Mouse (Mus musculus) layer of hippocampus, adult 9-11 months (tissue): Measurements from ENCODE around the gene AU040320.

Experiments used
- DNase-seq: peaks from one replicate; pipeline ENCODE4 v3.0.0; 2022

Gene AU040320

DNA sequence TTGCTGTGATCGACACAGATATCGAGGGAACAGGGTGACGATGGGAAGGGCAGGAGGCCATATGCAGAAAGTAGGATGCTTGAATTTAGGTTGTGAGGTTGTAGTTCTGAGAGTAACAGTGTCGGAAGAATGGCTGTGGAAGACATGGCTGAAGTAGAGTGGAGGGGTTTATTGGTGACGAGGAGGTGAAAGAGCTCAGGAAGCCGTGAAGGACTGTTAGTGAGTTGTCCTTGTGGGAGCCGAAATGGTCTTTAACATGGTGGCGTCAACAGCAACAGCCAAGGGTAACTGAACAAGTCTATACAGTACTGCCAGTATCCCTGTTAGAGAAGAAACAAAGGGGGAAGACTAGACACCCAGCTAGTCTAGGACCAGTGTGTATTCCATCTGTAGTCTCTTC is 48.8 kb downstream of the AU040320 start:
- DNase-seq: no peak

DNA sequence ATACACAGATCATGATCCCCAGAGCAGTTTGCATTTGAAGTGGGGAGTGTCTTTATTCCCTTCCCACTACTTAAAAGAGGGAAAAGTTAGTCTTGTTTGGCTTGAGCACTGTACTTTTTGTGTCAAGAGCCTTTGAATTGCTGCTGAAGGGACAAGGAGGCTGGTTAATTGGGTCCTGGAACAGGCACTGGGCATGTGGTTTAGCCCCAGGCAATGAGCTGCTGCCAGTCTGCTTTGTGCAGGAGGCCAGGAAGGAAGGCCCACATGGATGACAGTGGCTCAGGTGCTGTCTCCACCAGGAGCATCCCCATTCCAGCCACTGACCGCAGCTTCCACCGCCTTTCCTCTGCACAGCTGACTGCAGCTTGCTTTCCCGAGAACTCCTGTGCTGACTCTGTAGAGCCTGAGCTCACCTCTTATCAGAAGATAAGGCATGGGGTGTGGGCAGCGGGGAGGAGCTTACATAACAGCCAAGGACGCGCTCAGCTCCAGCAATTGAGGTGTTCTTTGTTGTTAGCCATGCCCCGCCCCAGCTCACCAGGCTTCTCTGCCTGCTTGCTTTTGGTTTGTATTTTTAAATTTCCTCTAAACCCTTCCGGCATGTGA is 50.0 kb downstream of the AU040320 start:
- no peak for DNase-seq

DNA sequence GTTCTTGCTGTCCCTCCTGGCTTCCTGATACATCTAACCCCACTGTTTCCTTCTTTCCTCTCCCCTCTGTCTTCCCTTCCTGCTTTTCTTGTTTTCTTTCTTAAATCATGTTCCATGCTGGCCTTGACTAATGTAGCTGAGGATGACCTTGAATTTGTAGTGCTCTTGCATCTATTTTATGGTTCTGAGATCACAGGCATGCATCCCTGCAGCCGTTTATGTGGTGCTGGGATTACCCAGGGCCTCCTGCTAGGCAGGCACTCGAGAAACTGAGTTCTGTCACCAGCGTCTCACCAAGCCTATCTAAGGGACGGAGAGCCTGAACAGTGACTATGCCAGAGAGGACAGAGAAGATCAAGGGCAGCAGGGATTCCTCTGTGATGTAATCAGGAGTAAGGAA is 52.4 kb downstream of the AU040320 start:
- DNase-seq: no peak

- no peak for DNase-seq
These were observed 53.5 kb downstream of the AU040320 start for GRCm38 (mm10) chr4:126806692-126807427.

GRCm38 (mm10) chr4:126810566-126810965 is 57.2 kb downstream of the AU040320 start:
- DNase-seq: no peak

DNA sequence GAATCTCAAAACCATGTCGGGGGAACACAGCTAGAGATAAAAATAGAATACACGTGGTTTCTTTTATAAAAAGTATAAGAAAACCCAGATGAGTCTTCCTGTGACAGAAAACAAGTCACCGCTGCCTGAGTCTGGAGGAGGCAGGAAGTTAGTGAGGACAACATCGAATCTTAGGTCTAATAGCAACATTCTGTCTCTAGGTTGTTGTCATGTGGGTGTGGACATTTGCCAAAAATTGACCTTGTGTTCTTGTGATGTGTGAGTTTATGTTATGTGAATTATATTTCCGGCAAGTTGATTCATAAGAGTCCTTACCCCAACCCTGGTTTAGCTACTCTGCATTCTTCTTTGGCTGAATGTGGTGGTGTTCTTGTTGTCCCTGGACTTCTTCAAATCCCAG is 59.9 kb downstream of the AU040320 start:
- DNase-seq: no peak

- no peak for DNase-seq
These were observed 61.5 kb downstream of the AU040320 start for GRCm38 (mm10) chr4:126814854-126815253.

DNA sequence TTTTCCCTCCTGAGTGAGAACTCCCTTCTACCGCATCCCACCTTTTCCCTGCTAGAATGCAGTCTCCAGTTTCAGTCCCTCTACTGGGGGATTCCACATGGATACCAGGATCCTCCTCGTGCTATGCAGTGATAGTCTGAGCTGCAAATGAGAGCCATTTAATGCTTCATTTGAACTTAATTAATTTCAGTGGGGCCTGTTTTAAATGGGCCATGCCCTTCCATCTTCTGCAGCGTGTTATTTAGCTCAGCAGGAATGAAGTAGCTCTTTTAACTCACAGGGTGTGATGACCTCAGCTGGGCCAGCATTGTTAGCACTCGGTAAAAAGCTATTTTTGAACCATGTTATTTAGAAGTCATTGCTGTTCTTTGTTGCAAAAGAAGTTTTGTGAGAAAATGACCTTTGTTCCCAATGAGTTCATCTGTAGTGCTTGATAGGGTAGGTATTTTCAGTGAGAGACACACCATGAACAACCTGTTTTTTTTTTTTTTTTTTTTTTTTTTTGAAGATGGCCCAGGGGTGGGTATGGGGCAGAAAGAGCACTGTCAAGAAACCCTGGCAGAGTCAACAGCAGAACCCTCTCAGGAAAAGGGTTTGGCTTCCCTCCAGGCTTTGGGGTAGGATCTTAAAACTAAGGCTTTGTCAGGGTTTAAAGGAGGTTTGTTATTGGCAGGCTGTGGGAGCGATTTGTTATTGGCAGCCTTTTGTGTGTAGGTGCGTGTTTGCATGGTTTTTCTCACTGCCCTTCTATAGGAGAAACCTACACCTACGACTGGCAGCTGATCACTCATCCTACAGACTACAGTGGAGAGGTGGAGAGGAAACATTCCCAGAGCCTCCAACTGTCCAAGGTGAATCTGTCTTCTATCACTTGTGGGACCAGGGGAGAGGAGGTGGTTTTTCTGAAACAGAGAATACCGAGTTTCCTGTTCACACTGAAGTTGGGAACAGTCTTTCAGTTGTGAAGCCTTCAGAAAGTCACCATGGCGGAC is 69.8 kb downstream of the AU040320 start:
- DNase-seq: no peak

- no peak for DNase-seq
These were observed 70.6 kb downstream of the AU040320 start for GRCm38 (mm10) chr4:126823917-126824316.

DNA sequence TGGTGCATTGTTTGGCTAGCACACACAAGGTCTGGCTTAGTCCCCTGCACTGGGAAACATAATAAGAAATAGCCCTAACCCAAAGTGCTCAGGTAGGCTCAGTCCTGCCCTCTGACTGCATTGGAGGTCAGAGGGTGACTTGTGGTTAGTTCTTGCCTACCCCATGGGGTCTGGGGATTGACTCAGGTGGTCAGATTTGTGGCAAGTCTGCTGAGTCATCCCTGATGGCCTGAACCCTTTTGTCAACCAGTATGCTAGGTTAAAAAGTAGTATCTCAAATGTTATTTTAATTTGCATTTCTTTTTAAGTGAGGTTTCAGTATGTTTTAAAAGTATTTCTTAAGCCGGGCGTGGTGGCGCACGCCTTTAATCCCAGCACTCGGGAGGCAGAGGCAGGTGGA is 77.8 kb downstream of the AU040320 start:
- DNase-seq: no peak

GRCm38 (mm10) chr4:126838799-126839198 is 85.5 kb downstream of the AU040320 start:
- no peak for DNase-seq

- DNase-seq: peak; percentile 85
These were observed 86.5 kb downstream of the AU040320 start for GRCm38 (mm10) chr4:126839873-126840272.

- DNase-seq: no peak
These were observed 87.7 kb downstream of the AU040320 start for GRCm38 (mm10) chr4:126840996-126841560.

DNA sequence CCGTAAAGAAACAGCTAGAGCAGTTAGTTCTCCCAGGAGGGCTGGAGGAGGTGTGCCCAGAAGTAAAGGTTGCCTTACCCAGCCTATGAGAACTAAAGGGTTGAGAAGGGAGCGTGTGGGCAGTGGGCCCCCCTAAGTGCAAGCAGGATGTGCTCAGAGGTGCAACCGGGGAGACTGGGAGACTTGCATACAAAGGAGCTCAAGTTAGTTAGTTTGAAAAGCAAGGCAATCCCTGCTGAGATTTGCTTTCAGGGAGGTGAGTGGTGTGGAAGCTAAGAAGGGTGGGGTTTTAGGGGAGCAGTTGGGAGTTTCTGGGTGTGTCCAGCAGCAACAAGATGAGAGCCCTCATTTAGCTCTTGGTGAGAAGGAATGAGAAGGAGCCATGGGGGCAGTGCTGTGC is 89.6 kb downstream of the AU040320 start:
- no peak for DNase-seq

DNA sequence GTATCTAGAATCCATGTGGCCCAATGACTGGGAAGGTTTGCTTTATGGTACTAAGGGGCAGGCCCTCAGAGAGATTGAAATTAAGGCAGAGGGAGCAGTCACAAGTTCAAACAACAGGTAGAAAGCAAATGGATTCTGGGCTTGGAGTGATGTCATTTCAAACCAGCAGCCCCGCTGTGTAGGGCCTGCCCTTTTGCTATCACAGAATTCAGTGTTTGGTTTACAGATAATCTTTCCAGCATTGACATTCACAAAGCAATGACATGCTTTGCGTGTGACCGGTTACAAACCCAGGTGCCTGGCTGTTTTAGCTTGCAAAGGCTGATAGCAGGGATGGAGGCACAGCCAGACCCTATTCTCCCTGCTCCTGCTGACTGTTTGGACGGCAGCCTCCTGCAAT is 92.3 kb downstream of the AU040320 start:
- no peak for DNase-seq

- DNase-seq: no peak
These were observed 93.6 kb downstream of the AU040320 start for GRCm38 (mm10) chr4:126846971-126847370.

DNA sequence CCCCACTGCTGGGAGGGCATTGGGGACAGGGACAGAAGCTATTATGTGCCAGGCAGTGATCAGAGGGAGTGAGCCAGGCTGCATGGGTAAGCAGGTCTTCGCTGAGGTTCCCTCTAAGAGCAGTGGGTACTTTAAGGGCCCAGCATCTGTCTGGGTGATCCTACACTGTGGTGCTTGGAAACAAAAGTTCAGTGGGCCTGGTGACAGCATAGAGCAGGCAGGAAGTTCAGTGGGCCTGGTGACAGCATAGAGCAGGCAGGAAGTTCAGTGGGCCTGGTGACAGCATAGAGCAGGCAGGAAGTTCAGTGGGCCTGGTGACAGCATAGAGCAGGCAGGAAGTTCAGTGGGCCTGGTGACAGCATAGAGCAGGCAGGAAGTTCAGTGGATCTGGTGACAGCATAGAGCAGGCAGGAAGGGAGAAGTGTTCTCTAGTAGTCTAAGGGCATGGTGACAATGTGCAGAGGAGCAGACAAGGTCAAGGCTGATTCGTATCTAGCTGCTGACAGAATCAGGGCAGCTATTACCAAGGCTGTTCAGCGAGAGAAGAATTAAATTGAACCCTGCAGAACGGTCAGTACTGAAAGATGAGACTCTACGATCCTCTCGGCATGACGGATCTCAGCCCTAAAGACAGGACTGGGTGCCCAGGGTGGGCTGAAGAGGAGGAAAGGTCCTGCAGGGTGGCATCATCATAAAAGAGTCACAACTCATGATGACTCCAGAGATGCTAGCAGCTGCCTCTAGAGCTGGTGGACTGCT is 96.9 kb downstream of the AU040320 start:
- no peak for DNase-seq

DNA sequence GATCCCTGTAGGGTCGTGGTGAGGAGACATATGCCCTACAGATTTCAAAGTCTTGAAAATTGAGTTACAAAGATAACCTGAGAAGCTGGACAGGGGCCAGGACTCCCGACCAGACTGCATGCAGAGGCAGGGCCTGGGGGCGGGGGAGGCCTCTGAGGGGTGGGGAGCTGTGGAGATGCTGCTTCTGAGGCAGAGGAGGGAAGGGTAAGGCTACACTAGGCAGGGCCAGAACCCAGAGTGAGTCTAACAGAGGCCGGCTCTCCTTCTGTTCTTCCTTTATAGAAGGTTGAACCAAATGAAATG is 97.4 kb downstream of the AU040320 start:
- no peak for DNase-seq

DNA sequence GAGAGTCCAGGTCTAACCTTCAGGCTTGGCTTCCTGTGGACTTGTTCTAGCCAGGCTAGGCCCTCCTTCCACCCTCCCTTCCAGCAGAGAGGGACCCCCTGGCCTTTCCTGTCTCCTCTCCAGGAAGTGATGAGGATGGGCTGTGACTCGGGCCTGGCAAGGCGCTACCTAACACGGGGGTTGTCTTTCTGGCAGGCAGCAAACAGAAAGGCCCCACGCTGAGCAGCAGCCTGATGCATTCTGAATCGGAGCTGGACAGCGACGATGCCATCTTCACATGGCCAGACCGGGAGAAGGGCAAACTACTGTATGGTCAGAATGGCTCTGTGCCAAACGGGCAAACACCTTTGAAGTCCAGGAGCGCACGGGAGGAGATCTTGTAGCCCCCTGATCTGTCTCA is 99.6 kb downstream of the AU040320 start:
- no peak for DNase-seq

DNA sequence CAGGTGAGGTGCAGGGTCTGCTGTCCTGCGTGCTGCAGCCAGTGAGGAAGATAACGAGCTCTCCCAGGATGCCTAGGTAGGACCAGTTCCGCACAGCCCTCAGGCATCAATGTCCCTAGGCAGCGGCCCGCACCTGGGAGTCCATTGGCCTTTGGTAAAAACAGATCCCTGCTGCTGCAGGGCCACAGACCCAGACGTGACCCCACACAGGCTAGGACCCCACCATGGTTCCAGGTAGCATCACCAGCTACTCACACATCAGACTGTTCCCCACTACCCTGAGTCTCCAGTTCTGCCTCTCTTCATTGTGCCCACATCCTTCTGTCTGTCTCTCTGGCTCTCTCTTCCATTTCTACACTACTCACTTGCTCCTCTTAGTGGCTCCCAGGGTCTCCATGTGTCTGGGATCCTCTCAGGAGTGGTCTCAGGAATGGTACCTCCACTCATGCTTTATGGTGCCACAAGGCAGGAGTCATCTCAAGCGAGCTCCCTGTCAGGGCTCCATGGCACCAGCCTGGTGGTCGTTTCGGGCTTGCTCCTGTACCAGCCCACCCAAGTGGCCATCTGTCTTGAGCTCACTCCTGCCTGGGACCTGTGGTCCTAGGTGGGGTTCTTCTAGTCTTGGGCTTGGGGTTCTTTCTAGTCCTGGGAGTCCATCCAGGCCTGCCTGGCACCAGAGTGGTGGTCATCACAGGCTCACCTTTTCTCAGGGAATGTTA is 107.1 kb downstream of the AU040320 start:
- no peak for DNase-seq

DNA sequence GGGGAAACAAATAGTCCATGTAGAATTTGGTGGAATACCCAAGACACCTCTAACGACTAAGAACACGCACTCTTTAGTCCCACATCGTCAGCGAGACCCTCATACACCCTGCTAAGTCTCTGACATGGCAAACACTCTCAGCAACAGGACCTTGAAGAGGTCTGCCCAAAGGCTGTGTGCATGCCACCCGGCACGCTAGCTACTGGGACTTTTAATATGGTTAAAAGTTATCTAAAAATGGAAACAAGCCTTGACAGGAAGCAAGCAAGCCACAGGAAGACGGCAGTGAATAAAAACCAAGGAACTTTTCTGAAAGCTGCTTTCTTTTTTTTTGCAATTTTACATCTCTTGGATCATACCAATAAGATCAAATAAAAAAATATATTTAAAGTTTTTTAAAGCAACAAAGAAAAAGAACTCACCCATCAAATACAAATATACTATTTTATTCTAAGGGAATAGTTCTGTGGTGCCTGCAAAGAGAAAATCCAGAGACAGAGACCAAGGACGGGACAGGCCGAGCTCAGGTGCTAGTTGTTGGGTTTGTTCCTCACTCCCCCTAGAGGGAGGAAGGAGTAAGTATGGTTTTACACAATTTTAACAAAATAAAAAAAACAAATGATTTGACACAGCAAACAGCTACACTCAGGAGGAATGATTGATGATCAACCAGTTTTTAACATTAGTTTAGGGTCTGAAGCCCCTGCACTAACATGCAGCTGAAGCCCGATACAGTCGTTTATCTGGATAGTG is 108.3 kb downstream of the AU040320 start:
- no peak for DNase-seq
